Comparison of ENCODE assay signal across 9 mouse cellular contexts in genomic region chr9:103108943-103109670, GRCm38 (mm10). TPM values are rescaled to one million over a fixed set of nuclear protein-coding genes. Genes with fewer than 3 reads are reported as not detected.
DNase-seq lines count a peak whose midpoint lies in the region; ATAC-seq and TF ChIP-seq lines count a peak whose summit lies in the region.
"Had no signal": no experiment of that assay in that cellular context is flagged by ENCODE, and none has a peak within 500 bp of the region (broad histone marks: within the 10 kb centered on the region; RNA-seq: fewer than 3 reads in every experiment).

No protein-coding gene starts in this region.

- no peak for ATAC-seq in liver, embryonic 16.5 days (ENCODE audit: low read depth)

- TF ChIP-seq CTCF in gastrocnemius, adult 2 months (IDR thresholded peaks at IDR 0.05), result no peak

- H3K4me3 ChIP-seq in gastrocnemius, adult 2 months, result peak overlapping the region; percentile 58
- peak overlapping the region; percentile 59 for H3K4me3 ChIP-seq in liver, embryonic 16.5 days (ENCODE audit: low read depth, low read length)
- H3K4me3 ChIP-seq: erythroblast, embryonic 14.5 days had no signal

- H3K27ac ChIP-seq in gastrocnemius, adult 2 months, result peak overlapping the region; percentile 70
- no peak overlapping the region for H3K27ac ChIP-seq in liver, embryonic 16.5 days (ENCODE audit: low read length)

- no peaks in the 10 kb centered on the region for H3K36me3 ChIP-seq in liver, embryonic 16.5 days (ENCODE audit: control insufficient read depth, insufficient read depth)

- DNase-seq in gastrocnemius, adult 2 months, result no peak
- no peak for DNase-seq in gastrocnemius, postnatal 25 days
- DNase-seq in thymus, postnatal 0 days (ENCODE audit: low spot score), result peak; percentile 43
- no peak for DNase-seq in thymus, postnatal 14 days
- DNase-seq in layer of hippocampus, adult 9-10 months (ENCODE audit: low spot score), result no peak
- no peak for DNase-seq in urinary bladder, adult 18-20 months (ENCODE audit: low spot score in 2 of 2)
- no peak for DNase-seq in cerebellum, postnatal 4 days (ENCODE audit: low spot score in 2 of 2)

- intact Hi-C loops in gastrocnemius, adult 2 months (cut with DNase I), result no loop called here

- H3K4me1 ChIP-seq in liver, embryonic 16.5 days (ENCODE audit: control insufficient read depth, low read depth, low read length), result peaks cover 4% of the 10 kb centered on the region

- 22% methylated on average over 18 of the region's 18 CpGs for WGBS in liver, embryonic 16.5 days (ENCODE audit: insufficient replicate concordance)

- peak overlapping the region; percentile 45 for H3K9ac ChIP-seq in liver, embryonic 16.5 days (ENCODE audit: low read depth, low read length)

- peaks cover 46% of the 10 kb centered on the region for H3K27me3 ChIP-seq in liver, embryonic 16.5 days (ENCODE audit: control insufficient read depth, insufficient read depth, low read depth, low read length)

- H3K9me3 ChIP-seq in liver, embryonic 16.5 days (replicated peaks; ENCODE audit: control insufficient read depth, low read length), result no peaks in the 10 kb centered on the region

- peak overlapping the region; percentile 72 for H3K4me2 ChIP-seq in liver, embryonic 16.5 days (ENCODE audit: low read depth, low read length)

RNA-seq across cellular contexts. Expression of gene Rab6b, which starts 2.5 kb away (rescaled TPM):
- 1 to 10 TPM; 1.1 to 1.2 TPM for total RNA-seq in gastrocnemius, adult 2 months (2021)
- under 1 TPM; 0.61 to 0.72 TPM for total RNA-seq in gastrocnemius, postnatal 25 days (2021)
- polyA plus RNA-seq in thymus, postnatal 0 days (2015; fragmentation: Nextera tagmentation; extraction: Ambion mirVana), result 4.3 and 5.3 TPM in 2 replicates
- 0.13 and 0.27 TPM in 2 replicates for polyA plus RNA-seq in liver, embryonic 16.5 days (2015; fragmentation: Nextera tagmentation; extraction: Ambion mirVana)
- polyA plus RNA-seq: erythroblast, embryonic 14.5 days had no signal
